Mouse (Mus musculus) megakaryocyte, embryonic 14.5 days (primary cell): ENCODE data around the gene Masp1. TPM values are rescaled to one million over a fixed set of nuclear protein-coding genes. Genes with fewer than 3 reads are reported as not detected.

Experiments used
- H3K27me3 ChIP-seq: replicated peaks from 2 replicates; pipeline ENCODE3; 2012; ENCODE audit warnings: inconsistent platforms
- H3K36me3 ChIP-seq: replicated peaks from 2 replicates; pipeline ENCODE3; 2012; ENCODE audit warnings: low read length, inconsistent platforms, mixed read lengths
- H3K4me1 ChIP-seq: 2 replicates; pipeline ENCODE4 v1.6.1; 2012; ENCODE audit warnings: inconsistent platforms
- H3K4me3 ChIP-seq: replicated peaks from 2 replicates; pipeline ENCODE3; 2012; ENCODE audit warnings: moderate library complexity, mild to moderate bottlenecking, inconsistent platforms
- H3K9me3 ChIP-seq: 2 replicates; pipeline ENCODE4 v1.6.1; 2012; ENCODE audit warnings: inconsistent platforms
- FLI1 ChIP-seq: IDR thresholded peaks from 2 replicates; pipeline ENCODE4 v1.6.1; 2012; ENCODE audit warnings: low read length, inconsistent platforms, mixed read lengths
- GATA1 ChIP-seq: IDR thresholded peaks from 3 replicates; pipeline ENCODE4 v1.6.1; 2012; ENCODE audit warnings: mixed read lengths, low read length, inconsistent platforms, borderline replicate concordance
- polyA plus RNA-seq: library from polyadenylated mRNA; stranded (reverse); fragments of >175 nt; gene quantifications from 2 replicates; pipeline ENCODE4 v1.2.3, GENCODE M21; 2012; ENCODE audit warnings: low replicate concordance; ENCODE audit not compliant: insufficient read depth

Masp1 gene
- polyA plus RNA-seq, 1 experiment, result 0.10 TPM

DNA sequence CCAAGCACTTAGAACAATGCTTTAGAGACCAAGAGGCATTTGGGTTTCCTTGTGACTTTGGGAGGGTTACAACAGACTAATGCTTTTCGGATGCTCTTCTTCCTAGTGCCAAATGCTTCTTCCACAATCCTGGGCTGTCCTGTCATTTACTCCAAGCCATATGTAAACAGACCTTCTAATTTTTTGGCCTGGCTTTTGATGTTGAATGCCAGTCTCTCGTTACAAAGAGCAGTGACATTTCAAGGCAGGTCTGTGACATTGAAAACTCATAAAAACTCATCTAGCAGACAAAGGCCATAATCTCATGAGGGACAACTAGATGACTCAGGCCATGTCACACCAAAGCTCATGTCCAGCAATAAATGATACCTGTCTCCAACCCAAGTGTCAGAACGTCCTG is 48.6 kb downstream of the Masp1 start:
- no peaks in the 10 kb centered on the region for H3K4me1 ChIP-seq
- peaks cover 2% of the 10 kb centered on the region for H3K27me3 ChIP-seq
- peaks cover 15% of the 10 kb centered on the region; the same call in 1 of the 2 replicates for H3K9me3 ChIP-seq
- no peaks in the 10 kb centered on the region for H3K36me3 ChIP-seq
- no peak overlapping the region for H3K4me3 ChIP-seq
- TF ChIP-seq GATA1 (no peak), FLI1 (no peak)

GRCm38 (mm10) chr16:23471551-23471950 is 49.1 kb downstream of the Masp1 start:
- TF ChIP-seq GATA1 (no peak), FLI1 (no peak)

DNA sequence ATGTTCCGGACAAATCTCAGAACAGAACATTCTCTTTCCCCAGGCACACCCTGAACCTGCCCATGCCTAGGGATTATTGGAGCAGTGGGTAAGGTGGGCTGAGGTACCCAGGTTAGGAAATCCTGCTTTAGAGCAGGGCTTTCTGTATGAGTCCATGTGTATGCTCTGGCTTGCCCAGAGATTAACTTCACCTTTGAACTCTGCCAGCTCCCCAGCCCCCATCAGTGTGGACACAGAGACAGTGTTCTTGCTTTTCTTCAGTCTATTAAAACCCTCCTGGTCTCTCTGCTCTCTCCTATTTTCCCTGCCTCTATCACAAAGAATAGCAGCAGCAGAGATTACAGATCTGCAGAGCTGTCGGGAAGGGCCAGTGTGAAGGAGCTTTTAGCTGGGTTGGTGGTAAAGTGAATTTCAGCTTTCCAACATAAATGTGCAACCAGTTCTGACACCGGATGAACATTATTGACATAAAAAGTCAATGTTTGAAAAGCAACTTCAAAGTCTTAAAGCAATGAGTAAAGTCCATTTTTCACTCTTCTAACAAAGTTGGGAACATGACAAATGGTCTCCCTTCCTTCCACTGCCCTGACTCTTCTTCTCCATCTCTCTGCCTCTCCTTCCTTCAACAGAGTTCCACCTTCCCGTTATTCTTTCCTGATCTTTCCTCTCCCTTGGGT is 56.8 kb downstream of the Masp1 start:
- TF ChIP-seq GATA1 (no peak), FLI1 (no peak)
- 0 out of 2 replicates have a peak, but pooled peaks cover 2% of the 10 kb centered on the region for H3K9me3 ChIP-seq
- peaks cover 5% of the 10 kb centered on the region for H3K27me3 ChIP-seq
- no peaks in the 10 kb centered on the region for H3K36me3 ChIP-seq
- H3K4me1 ChIP-seq, result no peaks in the 10 kb centered on the region
- no peak overlapping the region for H3K4me3 ChIP-seq

More at GRCm38 (mm10) chr16:23471551-23471950, 49.1 kb downstream of the Masp1 start:
- Histone ChIP-seq H3K27me3 (no peaks in the 10 kb centered on the region), H3K4me3 (no peak overlapping the region), H3K9me3 (peaks cover 15% of the 10 kb centered on the region; the same call in 1 of the 2 replicates), H3K36me3 (no peaks in the 10 kb centered on the region), H3K4me1 (no peaks in the 10 kb centered on the region)

- H3K4me3 ChIP-seq, result no peak overlapping the region
- peaks cover 6% of the 10 kb centered on the region; the same call in 1 of the 2 replicates for H3K9me3 ChIP-seq
- H3K27me3 ChIP-seq, result peaks cover 12% of the 10 kb centered on the region
- TF ChIP-seq FLI1 (no peak), GATA1 (no peak)
- H3K36me3 ChIP-seq, result no peaks in the 10 kb centered on the region
- H3K4me1 ChIP-seq, result no peaks in the 10 kb centered on the region
These were observed 61.6 kb downstream of the Masp1 start for GRCm38 (mm10) chr16:23458906-23459588.

GRCm38 (mm10) chr16:23457338-23457737 is 63.3 kb downstream of the Masp1 start:
- Histone ChIP-seq H3K9me3 (peaks cover 5% of the 10 kb centered on the region; the same call in 1 of the 2 replicates), H3K4me3 (no peak overlapping the region), H3K27me3 (peaks cover 13% of the 10 kb centered on the region), H3K36me3 (no peaks in the 10 kb centered on the region), H3K4me1 (no peaks in the 10 kb centered on the region)
- TF ChIP-seq FLI1 (no peak), GATA1 (no peak)

GRCm38 (mm10) chr16:23456534-23456933 is 64.1 kb downstream of the Masp1 start:
- Histone ChIP-seq H3K27me3 (peaks cover 13% of the 10 kb centered on the region), H3K9me3 (peaks cover 5% of the 10 kb centered on the region; the same call in 1 of the 2 replicates), H3K4me1 (no peaks in the 10 kb centered on the region), H3K4me3 (no peak overlapping the region), H3K36me3 (no peaks in the 10 kb centered on the region)
- TF ChIP-seq FLI1 (no peak), GATA1 (no peak)

- Histone ChIP-seq H3K9me3 (peaks cover 5% of the 10 kb centered on the region; the same call in 1 of the 2 replicates), H3K4me1 (no peaks in the 10 kb centered on the region; the same call in 1 of the 2 replicates), H3K4me3 (no peak overlapping the region), H3K36me3 (no peaks in the 10 kb centered on the region), H3K27me3 (peaks cover 13% of the 10 kb centered on the region)
- TF ChIP-seq GATA1, result no peak
- no peak for TF ChIP-seq FLI1
These were observed 66.2 kb downstream of the Masp1 start for GRCm38 (mm10) chr16:23454376-23454775.

GRCm38 (mm10) chr16:23452476-23452875 is 68.1 kb downstream of the Masp1 start:
- Histone ChIP-seq H3K36me3 (no peaks in the 10 kb centered on the region), H3K4me3 (no peak overlapping the region), H3K9me3 (no peaks in the 10 kb centered on the region), H3K27me3 (peaks cover 5% of the 10 kb centered on the region), H3K4me1 (no peaks in the 10 kb centered on the region; the same call in 1 of the 2 replicates)
- TF ChIP-seq GATA1, result no peak
- no peak for TF ChIP-seq FLI1

DNA sequence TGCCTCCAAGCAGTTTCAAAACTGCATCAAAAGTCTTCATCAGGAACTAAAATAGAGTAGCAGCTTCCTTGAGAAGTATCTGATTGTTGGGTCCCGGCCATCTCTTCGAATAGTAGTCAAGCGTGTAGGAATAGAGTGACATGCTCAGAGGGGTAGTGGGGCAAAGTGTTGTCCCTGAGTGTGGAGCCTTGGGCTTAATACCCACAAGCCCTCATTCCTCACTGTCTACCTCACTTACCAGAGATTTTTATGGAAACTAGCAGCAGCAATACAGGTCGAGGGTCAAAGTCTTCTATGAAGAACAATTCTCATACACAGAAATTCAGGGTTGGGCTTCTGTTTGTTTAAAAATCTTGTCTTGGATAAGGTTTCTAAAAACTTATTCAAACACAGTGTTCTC is 69.8 kb downstream of the Masp1 start:
- H3K36me3 ChIP-seq, result no peaks in the 10 kb centered on the region
- no peak overlapping the region for H3K4me3 ChIP-seq
- no peaks in the 10 kb centered on the region; the same call in 1 of the 2 replicates for H3K4me1 ChIP-seq
- peaks cover 5% of the 10 kb centered on the region for H3K27me3 ChIP-seq
- no peaks in the 10 kb centered on the region for H3K9me3 ChIP-seq
- TF ChIP-seq FLI1 (no peak), GATA1 (no peak)

DNA sequence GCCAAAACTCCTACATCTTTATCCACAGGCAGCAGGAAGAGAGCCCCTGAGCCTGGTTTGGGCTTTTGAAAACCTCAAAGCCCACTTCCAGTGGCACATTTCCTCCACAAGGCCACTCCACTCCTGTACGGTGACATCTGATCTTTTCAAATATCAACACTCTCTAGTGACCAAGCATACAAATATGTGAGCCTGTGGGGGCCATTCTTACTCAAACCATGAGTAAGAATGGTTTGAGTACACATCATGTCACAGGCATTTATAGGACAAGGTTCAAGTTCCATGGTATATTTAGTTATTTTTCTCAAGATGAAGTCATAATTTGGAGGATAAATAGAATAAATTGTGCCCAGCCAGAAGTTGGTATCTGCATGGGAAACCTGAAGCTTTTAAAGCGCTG is 70.7 kb downstream of the Masp1 start:
- Histone ChIP-seq H3K4me3 (no peak overlapping the region), H3K27me3 (peaks cover 5% of the 10 kb centered on the region), H3K36me3 (no peaks in the 10 kb centered on the region), H3K9me3 (no peaks in the 10 kb centered on the region), H3K4me1 (no peaks in the 10 kb centered on the region; the same call in 1 of the 2 replicates)
- no peak for TF ChIP-seq FLI1
